Mouse (Mus musculus) MEL (cell line): ENCODE measurements at regions not wholly inside any gene's neighbourhood (a gene's known extent, or its start where the extent isn't known, plus 50 kb on each side); places are given as distances from the start of the nearest gene placed in this dataset.

Source experiments
- CHD2 ChIP-seq: IDR thresholded peaks from 2 replicates; pipeline ENCODE4 v1.6.1; 2011; ENCODE audit warnings: low read length, improper control_type of control experiment
- CTCF ChIP-seq, 3 experiments: IDR thresholded peaks in 2 of 3; conservative IDR thresholded peaks in 1 of 3; 2 replicates each; pipeline ENCODE4 v1.5.1; 2011 to 2012; ENCODE audit warnings: low read length in 3 of 3, low read depth in 2 of 3, mild to moderate bottlenecking in 2 of 3, improper control_type of control experiment in 1 of 3, inconsistent platforms in 1 of 3, mixed read lengths in 1 of 3, moderate library complexity in 1 of 3; ENCODE audit not compliant: control insufficient read depth in 1 of 3, insufficient read depth in 1 of 3, poor library complexity in 1 of 3, severe bottlenecking in 1 of 3
- E2F4 ChIP-seq: IDR thresholded peaks from 2 replicates; pipeline ENCODE4 v1.6.1; 2011; ENCODE audit warnings: low read depth, low read length, improper control_type of control experiment, borderline replicate concordance
- EP300 ChIP-seq, 2 experiments: IDR thresholded peaks; 2 replicates each; pipeline ENCODE4 v1.6.1; 2011; ENCODE audit warnings: improper control_type of control experiment in 2 of 2, low read length in 2 of 2, low read depth in 1 of 2, mild to moderate bottlenecking in 1 of 2
- ETS1 ChIP-seq: IDR thresholded peaks from 2 replicates; pipeline ENCODE4 v1.6.1; 2012; ENCODE audit warnings: low read depth, mild to moderate bottlenecking, inconsistent platforms, low read length, improper control_type of control experiment, moderate library complexity
- GABPA ChIP-seq: IDR thresholded peaks from 2 replicates; pipeline ENCODE4 v1.6.1; 2012; ENCODE audit warnings: low read depth, mild to moderate bottlenecking, inconsistent platforms, low read length, improper control_type of control experiment, moderate library complexity
- HCFC1 ChIP-seq: IDR thresholded peaks from 2 replicates; pipeline ENCODE4 v1.6.1; 2012; ENCODE audit warnings: low read depth, mild to moderate bottlenecking, inconsistent platforms, low read length, improper control_type of control experiment, moderate library complexity
- MAX ChIP-seq: IDR thresholded peaks from 2 replicates; pipeline ENCODE4 v1.6.1; 2011; ENCODE audit warnings: low read length, improper control_type of control experiment
- POLR2A ChIP-seq, 2 experiments: IDR thresholded peaks; 2 replicates each; pipeline ENCODE4 v1.6.1; 2011 to 2012; ENCODE audit warnings: low read length in 2 of 2, mild to moderate bottlenecking in 2 of 2, control low read depth in 1 of 2, improper control_type of control experiment in 1 of 2, low read depth in 1 of 2, moderate library complexity in 1 of 2; ENCODE audit not compliant: control insufficient read depth in 1 of 2, insufficient read depth in 1 of 2, poor library complexity in 1 of 2
- SIN3A ChIP-seq: IDR thresholded peaks from 2 replicates; pipeline ENCODE4 v1.6.1; 2012; ENCODE audit warnings: low read length, improper control_type of control experiment, inconsistent platforms
- SMC3 ChIP-seq: IDR thresholded peaks from 2 replicates; pipeline ENCODE4 v1.6.1; 2011; ENCODE audit warnings: low read depth, low read length, improper control_type of control experiment
- TCF12 ChIP-seq: IDR thresholded peaks from 2 replicates; pipeline ENCODE4 v1.6.1; 2014; ENCODE audit warnings: low read depth, mild to moderate bottlenecking, inconsistent platforms, low read length, improper control_type of control experiment, moderate library complexity

DNA sequence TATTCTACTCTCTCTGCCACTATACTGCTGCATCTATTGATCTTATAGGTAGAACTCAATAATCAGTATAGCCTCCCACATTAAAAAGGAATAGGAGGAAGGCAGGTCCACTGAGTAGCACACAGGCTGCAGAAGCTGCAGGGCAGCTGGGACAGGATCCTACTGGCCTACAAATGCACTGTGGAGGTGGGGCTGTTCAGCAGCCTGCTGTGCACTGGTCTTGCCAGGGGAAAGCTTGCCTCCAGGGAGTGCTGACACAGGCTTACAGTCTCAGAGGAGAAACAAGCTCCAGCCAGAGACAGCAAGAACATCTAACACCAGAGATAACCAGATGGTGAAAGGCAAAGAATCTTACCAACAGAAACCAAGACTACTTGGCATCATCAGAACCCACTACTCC is 176.1 kb downstream of the Atp6ap1l start:
- no peak for TF ChIP-seq GABPA
- TF ChIP-seq CTCF (IDR thresholded peaks at IDR 0.05 in 2 of 3, conservative IDR thresholded peaks at IDR 0.05 in 1 of 3; ENCODE audit: control insufficient read depth in 1 of 3, insufficient read depth in 1 of 3, low read depth in 2 of 3, low read length in 3 of 3, poor library complexity in 1 of 3, severe bottlenecking in 1 of 3): no peak
- TF ChIP-seq E2F4: no peak
- no peak for TF ChIP-seq EP300 (IDR thresholded peaks at IDR 0.05; ENCODE audit: low read depth in 1 of 2, low read length in 2 of 2)
- no peak for TF ChIP-seq POLR2A (IDR thresholded peaks at IDR 0.05; ENCODE audit: control insufficient read depth in 1 of 2, insufficient read depth in 1 of 2, low read depth in 1 of 2, low read length in 2 of 2, poor library complexity in 1 of 2)
- no peak for TF ChIP-seq SMC3
- no peak for TF ChIP-seq CHD2
- no peak for TF ChIP-seq ETS1
- no peak for TF ChIP-seq TCF12
- TF ChIP-seq HCFC1: no peak
- TF ChIP-seq MAX: no peak
- TF ChIP-seq SIN3A: no peak
